Mouse (Mus musculus) adrenal gland (tissue): ENCODE measurements around the gene Art1.

Experiments
- intact Hi-C: fragments of 180-260 bp; cut with DNase I; formaldehyde crosslinking; loops from one replicate; pipeline ENCODE4 v1.15.1; 2025
- long read RNA-seq, 2 experiments: library from polyadenylated mRNA; unstranded; transcript quantifications; one replicate each; pipeline ENCODE4 v2.0.0; 2020; ENCODE audit warnings: borderline replicate concordance in 1 of 2; ENCODE audit not compliant: insufficient replicate concordance in 1 of 2

The Art1 gene
- long read RNA-seq, experiment 1: 0 reads
- long read RNA-seq, experiment 2: 0 reads

GRCm38 (mm10) chr7:102101487-102101886 lies at the start of gene Art1:
TSS of gene Art1 (plus strand) at chr7:102101743.
- intact Hi-C loops: no loop called here

- intact Hi-C loops: no loop called here
Observed at GRCm38 (mm10) chr7:102061353-102061752, 40.2 kb upstream of the Art1 start.

GRCm38 (mm10) chr7:102062203-102062602 lies 39.3 kb upstream of the Art1 start:
- intact Hi-C loops: no loop called here

GRCm38 (mm10) chr7:102063891-102064290 lies 37.7 kb upstream of the Art1 start:
- intact Hi-C loops: no loop called here

- intact Hi-C loops: no loop called here
Observed at GRCm38 (mm10) chr7:102064655-102065045, 36.9 kb upstream of the Art1 start.

- intact Hi-C loops: no loop called here
Observed at GRCm38 (mm10) chr7:102065046-102065891, 36.3 kb upstream of the Art1 start, which contains the start of the genes Rnf121, Xndc1 and Xntrpc. TSS of gene Rnf121 (minus strand) at chr7:102065469. TSS of gene Xndc1 (plus strand) at chr7:102065511. TSS of gene Xntrpc (plus strand) at chr7:102065713.

DNA sequence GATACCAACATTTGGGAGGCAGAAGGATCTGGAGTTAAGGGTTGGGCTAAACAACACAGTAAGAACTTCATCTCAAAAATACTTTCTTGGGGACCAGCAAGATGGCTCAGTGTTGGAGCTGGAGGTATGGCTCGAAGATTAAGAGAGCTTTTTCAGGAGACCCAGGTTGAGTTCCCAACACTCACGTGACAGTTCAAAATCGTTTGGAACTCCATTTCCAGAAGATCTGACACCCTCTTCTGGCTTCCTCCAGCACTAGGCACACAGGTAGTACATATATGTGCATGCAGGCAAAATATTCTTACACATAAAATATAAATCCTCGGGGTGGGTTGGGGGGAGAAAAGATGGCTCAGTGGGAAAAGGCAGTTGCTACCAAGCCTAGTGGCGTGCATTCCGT lies 35.2 kb upstream of the Art1 start:
- intact Hi-C loops: no loop called here

- intact Hi-C loops: loop anchor here (5.0 to 10.0 kb wide), 3 partner anchors 80 to 422 kb away; no protein-coding TSS in a partner anchor
Observed at GRCm38 (mm10) chr7:102076714-102077296, 24.7 kb upstream of the Art1 start.

- intact Hi-C loops: loop anchor here (5.0 to 10.0 kb wide), 3 partner anchors 81 to 424 kb away; no protein-coding TSS in a partner anchor
Observed at GRCm38 (mm10) chr7:102078517-102078916, 23.0 kb upstream of the Art1 start.

- intact Hi-C loops: no loop called here
Observed at GRCm38 (mm10) chr7:102080311-102080710, 21.2 kb upstream of the Art1 start.

DNA sequence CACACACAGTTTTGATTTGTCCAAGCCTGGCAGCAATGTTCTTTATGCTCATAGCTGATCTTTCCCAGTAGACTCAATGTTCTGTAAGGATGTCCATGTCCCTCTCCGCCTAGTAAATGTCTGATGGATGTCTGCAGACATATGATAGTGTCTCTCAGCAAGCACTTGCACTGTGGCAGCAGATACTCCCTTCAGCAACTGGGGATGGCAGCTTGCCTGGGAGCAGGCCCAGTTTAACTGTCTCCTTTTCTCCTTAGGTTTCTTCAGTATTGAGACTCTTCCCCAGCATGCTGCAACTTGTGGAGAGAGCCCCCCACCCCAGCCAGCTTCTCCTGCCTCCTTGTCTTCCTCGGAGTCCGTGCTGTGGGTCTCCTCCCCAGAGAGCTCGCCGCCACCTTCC lies 19.8 kb upstream of the Art1 start:
- intact Hi-C loops: no loop called here

GRCm38 (mm10) chr7:102082816-102083215 lies 18.7 kb upstream of the Art1 start, which contains the start of gene Trpc2:
TSS of gene Trpc2 (plus strand) at chr7:102083116.
- intact Hi-C loops: no loop called here

DNA sequence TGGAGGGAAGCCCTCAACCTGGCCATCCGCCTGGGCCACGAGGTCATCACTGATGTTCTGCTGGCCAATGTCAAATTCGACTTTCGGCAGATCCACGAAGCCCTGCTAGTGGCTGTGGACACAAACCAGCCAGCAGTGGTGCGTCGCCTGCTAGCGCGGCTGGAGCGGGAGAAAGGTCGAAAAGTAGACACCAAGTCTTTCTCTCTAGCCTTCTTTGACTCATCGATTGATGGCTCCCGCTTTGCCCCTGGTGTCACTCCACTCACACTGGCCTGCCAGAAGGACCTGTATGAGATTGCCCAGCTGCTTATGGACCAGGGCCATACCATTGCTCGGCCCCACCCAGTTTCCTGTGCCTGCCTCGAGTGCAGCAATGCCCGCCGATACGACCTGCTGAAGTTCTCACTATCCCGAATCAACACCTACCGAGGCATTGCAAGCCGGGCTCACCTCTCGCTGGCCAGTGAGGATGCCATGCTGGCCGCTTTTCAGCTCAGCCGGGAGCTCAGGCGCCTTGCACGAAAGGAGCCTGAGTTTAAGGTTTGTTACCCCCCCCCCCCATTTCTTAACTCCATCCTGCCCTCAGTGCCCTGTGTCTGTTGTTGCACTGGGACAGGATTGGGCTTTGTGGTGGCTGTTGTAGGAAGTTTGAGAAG lies 17.4 kb upstream of the Art1 start:
- intact Hi-C loops: no loop called here

DNA sequence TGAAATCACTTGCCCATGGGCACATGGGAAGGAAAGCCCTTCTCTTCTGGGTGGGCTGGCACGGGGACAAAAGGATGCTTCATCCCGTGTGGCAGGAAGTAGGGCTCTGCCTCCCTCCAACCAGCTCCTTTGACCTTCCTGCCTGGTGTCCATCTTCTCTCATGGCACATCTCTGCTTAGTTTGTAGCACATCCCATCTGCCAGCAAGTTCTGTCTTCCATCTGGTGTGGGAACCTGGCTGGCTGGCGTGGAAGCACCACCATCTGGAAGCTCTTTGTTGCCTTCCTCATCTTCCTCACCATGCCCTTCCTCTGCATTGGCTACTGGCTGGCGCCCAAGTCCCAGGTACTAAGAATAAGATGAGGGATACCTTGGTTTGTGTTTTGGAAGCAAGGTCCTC lies 14.2 kb upstream of the Art1 start:
- intact Hi-C loops: no loop called here

GRCm38 (mm10) chr7:102099760-102100661 lies 1.5 kb upstream of the Art1 start:
- intact Hi-C loops: no loop called here

GRCm38 (mm10) chr7:102100868-102101267 lies 675 bp upstream of the Art1 start:
- intact Hi-C loops: no loop called here

GRCm38 (mm10) chr7:102102241-102102640 lies 698 bp downstream of the Art1 start:
- intact Hi-C loops: no loop called here

DNA sequence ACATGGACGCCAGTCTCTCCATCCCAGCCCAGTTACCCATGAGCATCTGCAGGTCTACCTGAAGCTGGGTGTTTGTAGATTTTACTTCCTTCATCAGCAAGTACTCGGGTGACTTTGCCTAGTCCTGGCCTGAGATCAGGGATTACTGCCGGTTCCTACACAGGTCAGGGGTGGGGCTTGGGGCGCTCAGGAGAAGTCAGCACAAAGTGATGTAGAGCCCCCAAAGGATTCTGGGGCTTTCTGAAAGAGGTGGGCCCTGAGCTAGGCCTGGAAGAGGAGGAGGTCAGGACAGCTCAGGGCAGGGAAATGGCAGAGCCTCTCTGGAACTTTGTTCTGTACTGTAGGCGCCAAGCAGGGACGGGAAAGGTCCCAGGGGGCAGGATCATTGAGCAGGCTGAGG lies 1.2 kb downstream of the Art1 start:
- intact Hi-C loops: no loop called here

DNA sequence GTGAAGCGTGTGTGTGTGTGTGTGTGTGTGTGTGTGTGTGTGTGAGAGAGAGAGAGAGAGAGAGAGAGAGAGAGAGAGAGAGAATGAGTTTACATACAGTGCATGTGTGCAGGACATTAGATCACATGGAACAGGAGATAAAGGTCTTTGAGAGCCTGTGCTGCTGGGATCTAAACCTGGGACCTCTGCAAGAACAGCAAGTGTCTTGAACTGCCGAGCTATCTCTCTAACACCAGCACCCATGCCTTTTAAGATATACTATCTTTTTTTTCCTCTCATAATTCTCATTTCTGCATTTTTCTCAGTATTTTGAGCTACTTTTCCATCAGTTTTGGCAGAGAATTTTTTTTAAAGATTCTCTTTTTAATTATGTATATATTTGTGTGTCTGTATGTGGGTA lies 2.0 kb downstream of the Art1 start:
- intact Hi-C loops: no loop called here

GRCm38 (mm10) chr7:102104126-102104525 lies 2.6 kb downstream of the Art1 start:
- intact Hi-C loops: no loop called here

- intact Hi-C loops: no loop called here
Observed at GRCm38 (mm10) chr7:102106700-102107141, 5.2 kb downstream of the Art1 start.
